Mouse (Mus musculus): ENCODE results near the gene Ptges. TPM values are rescaled to one million over a fixed set of nuclear protein-coding genes. Genes with fewer than 3 reads are reported as not detected.
A peak's percentile ranks its signal among the peaks of the same experiment; 100 is the strongest.

The Ptges gene
- polyA plus RNA-seq, 1 experiment from 2014 or later: 0.33 TPM

DNA sequence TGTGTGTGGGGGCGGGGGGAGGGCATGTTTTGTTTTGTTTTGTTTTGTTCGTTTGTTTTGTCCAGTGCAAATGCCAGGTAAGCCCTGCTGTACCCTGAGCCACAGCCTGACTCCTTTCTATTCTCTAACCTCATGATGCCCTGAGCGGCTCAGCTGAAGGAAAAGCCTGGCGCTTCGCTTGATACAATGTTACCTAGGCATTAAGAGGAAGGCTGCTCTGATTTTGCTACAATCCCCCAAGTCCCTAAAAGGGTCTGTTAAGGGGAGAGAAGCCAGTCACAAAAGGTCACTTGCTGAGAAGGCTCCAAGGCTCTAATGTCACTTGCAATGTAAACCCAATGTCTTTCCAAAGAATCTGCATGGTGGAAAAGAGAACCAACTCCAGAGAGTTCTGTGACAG lies 14.3 kb downstream of the Ptges start:
- Histone ChIP-seq H3K36me3 (replicated peaks) (no peaks in the 10 kb centered on the region), H3K4me2 (no peak overlapping the region), H3K27ac (replicated peaks) (no peak overlapping the region), H3K9ac (no peak overlapping the region), H3K4me3 (replicated peaks) (no peak overlapping the region), H3K27me3 (no peaks in the 10 kb centered on the region), H3K9me3 (replicated peaks) (no peaks in the 10 kb centered on the region), H3K4me1 (replicated peaks) (no peaks in the 10 kb centered on the region)
- WGBS (ENCODE audit: insufficient replicate concordance): 62% methylated on average over 5 of the region's 5 CpGs
- no peak for ATAC-seq (ENCODE audit: insufficient read depth)

DNA sequence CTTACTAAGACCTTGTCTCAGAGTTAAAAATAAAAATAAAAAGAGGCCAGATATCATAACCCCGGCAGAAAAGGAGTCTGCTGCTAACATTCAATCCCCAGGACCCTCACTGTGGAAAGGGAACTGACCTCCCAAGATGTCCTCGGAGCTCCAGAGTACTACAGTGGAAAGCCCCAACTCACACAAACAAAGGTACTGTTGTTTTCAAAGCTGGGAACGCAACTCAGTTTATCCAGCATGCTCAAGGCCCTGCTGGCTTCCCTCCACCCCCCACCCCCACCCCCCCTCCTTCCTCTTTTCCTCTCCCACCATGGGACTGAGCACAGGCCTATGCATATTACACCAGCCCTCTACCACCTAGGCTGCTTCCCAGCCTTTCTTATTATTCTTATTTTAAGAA lies 14.8 kb downstream of the Ptges start:
- Histone ChIP-seq H3K27me3 (no peaks in the 10 kb centered on the region), H3K4me3 (replicated peaks) (no peak overlapping the region), H3K9me3 (replicated peaks) (no peaks in the 10 kb centered on the region), H3K4me1 (replicated peaks) (no peaks in the 10 kb centered on the region), H3K27ac (replicated peaks) (no peak overlapping the region), H3K9ac (no peak overlapping the region), H3K4me2 (no peak overlapping the region), H3K36me3 (replicated peaks) (no peaks in the 10 kb centered on the region)
- 51% methylated on average over 3 of the region's 3 CpGs for WGBS (ENCODE audit: insufficient replicate concordance)
- no peak for ATAC-seq (ENCODE audit: insufficient read depth)

DNA sequence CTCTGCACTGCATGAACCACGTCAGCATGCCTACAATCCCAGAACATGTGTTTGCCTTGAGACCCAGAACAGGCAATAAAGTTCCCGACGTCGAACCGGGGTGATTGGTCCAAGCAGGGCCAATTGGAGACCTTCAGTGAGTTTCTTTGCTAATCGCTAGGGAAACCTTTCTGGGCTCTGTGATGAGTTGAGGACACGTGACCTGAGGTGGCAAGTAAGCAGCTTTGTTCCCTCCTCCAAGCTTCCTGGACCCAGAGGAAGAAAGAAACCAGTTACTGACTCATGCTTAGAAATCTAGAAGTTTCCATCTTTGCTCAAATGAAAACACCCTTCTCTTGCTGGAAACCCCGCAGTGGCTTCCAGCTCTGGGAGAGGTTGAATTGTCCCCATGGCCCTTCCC lies 16.6 kb downstream of the Ptges start:
- ATAC-seq (ENCODE audit: insufficient read depth): no peak
- no peaks in the 10 kb centered on the region for H3K36me3 ChIP-seq (replicated peaks)
- no peak overlapping the region for H3K4me2 ChIP-seq

DNA sequence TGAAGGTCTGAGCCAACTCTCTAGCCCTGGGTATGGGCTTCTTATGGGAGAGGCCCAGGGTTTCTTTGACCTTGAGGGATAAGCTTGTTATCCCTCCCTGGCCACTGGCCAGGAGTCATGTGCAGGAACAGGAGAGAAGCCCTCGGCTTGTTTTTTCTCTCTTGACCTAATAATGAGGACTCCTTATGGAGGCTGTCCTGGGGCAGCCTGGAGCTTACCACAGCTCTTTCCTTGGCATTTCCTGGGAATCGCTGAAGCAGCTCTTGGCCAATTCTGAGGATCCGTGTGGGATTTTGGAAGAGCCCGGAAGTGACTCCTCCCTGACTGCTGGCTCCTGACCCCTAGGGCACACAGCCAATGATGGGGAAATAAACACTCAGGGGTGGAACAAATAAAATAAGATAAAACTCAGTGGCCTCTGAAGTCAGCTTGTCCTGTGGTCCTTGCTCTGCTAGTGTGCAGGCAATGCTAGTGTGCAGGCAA lies 17.3 kb downstream of the Ptges start:
- WGBS (ENCODE audit: insufficient replicate concordance): 43% methylated on average over 4 of the region's 4 CpGs
- ATAC-seq (ENCODE audit: insufficient read depth): no peak
- Histone ChIP-seq H3K4me2 (no peak overlapping the region), H3K4me1 (replicated peaks) (no peaks in the 10 kb centered on the region), H3K36me3 (replicated peaks) (no peaks in the 10 kb centered on the region), H3K9ac (no peak overlapping the region), H3K4me3 (replicated peaks) (no peak overlapping the region), H3K9me3 (replicated peaks) (no peaks in the 10 kb centered on the region), H3K27me3 (no peaks in the 10 kb centered on the region), H3K27ac (replicated peaks) (no peak overlapping the region)

More for the DNA sequence above, 16.6 kb downstream of the Ptges start:
- H3K27ac ChIP-seq (replicated peaks): no peak overlapping the region
- H3K9ac ChIP-seq: no peak overlapping the region
- 60% methylated on average over 8 of the region's 8 CpGs for WGBS (ENCODE audit: insufficient replicate concordance)
- no peaks in the 10 kb centered on the region for H3K4me1 ChIP-seq (replicated peaks)
- no peaks in the 10 kb centered on the region for H3K27me3 ChIP-seq
- H3K4me3 ChIP-seq (replicated peaks): no peak overlapping the region
- no peaks in the 10 kb centered on the region for H3K9me3 ChIP-seq (replicated peaks)

DNA sequence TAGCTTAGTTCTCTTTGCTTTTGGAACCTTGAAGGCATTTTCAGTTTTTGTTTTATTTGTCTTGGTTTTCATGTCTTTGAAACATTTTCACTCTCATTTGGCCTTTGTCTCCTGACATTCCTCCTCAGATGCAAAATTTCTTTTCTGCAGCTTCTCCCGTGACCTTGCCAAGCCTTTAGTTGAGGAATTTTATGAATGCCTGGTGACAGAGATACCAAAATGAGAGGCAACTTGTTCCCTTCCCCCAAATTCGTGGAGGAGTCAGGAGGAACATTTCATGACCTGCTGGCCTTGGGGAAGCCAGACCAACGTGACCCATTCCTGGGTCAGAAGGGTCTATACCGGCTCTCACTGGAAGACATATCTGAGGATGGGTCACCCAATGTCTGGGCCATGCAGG lies 23.0 kb downstream of the Ptges start:
- Histone ChIP-seq H3K4me1 (replicated peaks) (peaks cover 7% of the 10 kb centered on the region; the same call in 1 of the 2 replicates), H3K4me2 (no peak overlapping the region), H3K36me3 (replicated peaks) (no peaks in the 10 kb centered on the region), H3K27me3 (peaks cover 25% of the 10 kb centered on the region), H3K9ac (no peak overlapping the region), H3K4me3 (replicated peaks) (no peak overlapping the region), H3K9me3 (replicated peaks) (no peaks in the 10 kb centered on the region), H3K27ac (replicated peaks) (no peak overlapping the region)
- no peak for ATAC-seq (ENCODE audit: insufficient read depth)
- WGBS (ENCODE audit: insufficient replicate concordance): 57% methylated on average over 4 of the region's 4 CpGs

DNA sequence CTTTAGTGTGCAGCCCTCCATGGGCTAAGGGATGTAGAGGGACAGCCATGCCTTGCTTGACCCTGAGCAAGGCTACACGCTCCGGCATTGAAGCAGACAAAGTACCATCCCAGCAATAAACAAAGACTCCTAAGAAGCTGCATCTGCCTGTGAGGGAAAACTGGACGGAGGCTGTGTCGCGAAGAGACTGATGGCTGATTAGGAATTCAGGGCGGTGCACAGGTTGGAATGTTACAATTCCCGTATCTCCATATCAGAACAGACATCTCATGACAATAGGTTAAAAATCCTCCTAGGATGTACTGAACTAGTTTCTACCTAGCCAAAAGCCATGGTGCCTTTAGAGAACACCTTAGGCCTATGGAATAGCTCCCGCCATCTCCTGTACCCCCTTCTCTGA lies 23.8 kb downstream of the Ptges start:
- H3K4me2 ChIP-seq: no peak overlapping the region
- no peaks in the 10 kb centered on the region for H3K36me3 ChIP-seq (replicated peaks)
- peaks cover 32% of the 10 kb centered on the region for H3K27me3 ChIP-seq
- no peak for ATAC-seq (ENCODE audit: insufficient read depth)
- WGBS (ENCODE audit: insufficient replicate concordance): 78% methylated on average over 8 of the region's 8 CpGs
- H3K9ac ChIP-seq: no peak overlapping the region
- no peaks in the 10 kb centered on the region for H3K9me3 ChIP-seq (replicated peaks)
- H3K4me1 ChIP-seq (replicated peaks): peaks cover 7% of the 10 kb centered on the region; the same call in 1 of the 2 replicates
- no peak overlapping the region for H3K4me3 ChIP-seq (replicated peaks)
- no peak overlapping the region for H3K27ac ChIP-seq (replicated peaks)

DNA sequence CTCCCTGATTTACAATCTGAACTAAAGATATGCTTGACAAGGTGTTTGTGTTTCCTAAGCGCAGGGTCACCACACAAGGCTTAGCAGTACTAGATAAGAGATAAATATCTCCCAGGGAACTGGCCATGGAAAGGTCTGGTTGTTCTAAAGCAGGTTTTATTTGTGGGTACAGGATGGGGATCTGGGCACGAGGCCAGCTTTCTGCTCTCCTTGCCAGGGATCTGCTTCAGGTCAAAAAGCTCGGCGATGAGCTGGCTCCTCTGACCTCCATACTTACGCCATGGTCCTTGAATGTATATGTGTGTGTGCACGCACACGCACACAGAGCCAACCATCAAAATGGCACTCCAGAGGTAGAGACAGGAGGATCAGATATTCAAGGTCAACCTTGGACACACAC lies 24.7 kb downstream of the Ptges start:
- H3K9me3 ChIP-seq (replicated peaks): no peaks in the 10 kb centered on the region
- H3K4me2 ChIP-seq: no peak overlapping the region
- no peak overlapping the region for H3K9ac ChIP-seq
- ATAC-seq (ENCODE audit: insufficient read depth): no peak
- H3K4me1 ChIP-seq (replicated peaks): peaks cover 7% of the 10 kb centered on the region; the same call in 1 of the 2 replicates
- WGBS (ENCODE audit: insufficient replicate concordance): 70% methylated on average over 7 of the region's 7 CpGs
- no peak overlapping the region for H3K27ac ChIP-seq (replicated peaks)
- no peaks in the 10 kb centered on the region for H3K36me3 ChIP-seq (replicated peaks)
- H3K27me3 ChIP-seq: peaks cover 34% of the 10 kb centered on the region
- H3K4me3 ChIP-seq (replicated peaks): no peak overlapping the region

DNA sequence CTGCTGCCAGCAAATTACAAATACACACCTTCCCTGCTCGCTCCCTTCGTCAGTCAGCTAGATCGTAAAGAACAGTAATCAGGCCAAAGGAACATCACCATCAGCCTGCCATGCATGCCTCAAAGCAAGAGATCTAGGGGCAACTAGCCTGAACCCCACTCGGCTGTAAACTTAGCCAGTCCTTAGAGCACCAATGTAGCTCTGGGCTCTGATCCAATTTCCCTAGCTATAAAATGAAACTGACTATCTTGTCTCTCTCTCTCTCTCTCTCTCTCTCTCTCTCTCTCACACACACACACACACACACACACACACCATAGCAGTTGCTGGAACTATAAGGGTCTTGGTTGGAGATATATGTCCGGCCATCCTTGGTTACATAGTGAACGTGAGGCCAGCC lies 25.4 kb downstream of the Ptges start:
- no peak overlapping the region for H3K27ac ChIP-seq (replicated peaks)
- H3K9me3 ChIP-seq (replicated peaks): no peaks in the 10 kb centered on the region
- peaks cover 34% of the 10 kb centered on the region for H3K27me3 ChIP-seq
- 64% methylated on average over 6 of the region's 6 CpGs for WGBS (ENCODE audit: insufficient replicate concordance)
- no peak for ATAC-seq (ENCODE audit: insufficient read depth)
- H3K4me2 ChIP-seq: no peak overlapping the region
- no peaks in the 10 kb centered on the region for H3K36me3 ChIP-seq (replicated peaks)
- no peak overlapping the region for H3K9ac ChIP-seq
- no peak overlapping the region for H3K4me3 ChIP-seq (replicated peaks)
- peaks cover 7% of the 10 kb centered on the region; the same call in 1 of the 2 replicates for H3K4me1 ChIP-seq (replicated peaks)

DNA sequence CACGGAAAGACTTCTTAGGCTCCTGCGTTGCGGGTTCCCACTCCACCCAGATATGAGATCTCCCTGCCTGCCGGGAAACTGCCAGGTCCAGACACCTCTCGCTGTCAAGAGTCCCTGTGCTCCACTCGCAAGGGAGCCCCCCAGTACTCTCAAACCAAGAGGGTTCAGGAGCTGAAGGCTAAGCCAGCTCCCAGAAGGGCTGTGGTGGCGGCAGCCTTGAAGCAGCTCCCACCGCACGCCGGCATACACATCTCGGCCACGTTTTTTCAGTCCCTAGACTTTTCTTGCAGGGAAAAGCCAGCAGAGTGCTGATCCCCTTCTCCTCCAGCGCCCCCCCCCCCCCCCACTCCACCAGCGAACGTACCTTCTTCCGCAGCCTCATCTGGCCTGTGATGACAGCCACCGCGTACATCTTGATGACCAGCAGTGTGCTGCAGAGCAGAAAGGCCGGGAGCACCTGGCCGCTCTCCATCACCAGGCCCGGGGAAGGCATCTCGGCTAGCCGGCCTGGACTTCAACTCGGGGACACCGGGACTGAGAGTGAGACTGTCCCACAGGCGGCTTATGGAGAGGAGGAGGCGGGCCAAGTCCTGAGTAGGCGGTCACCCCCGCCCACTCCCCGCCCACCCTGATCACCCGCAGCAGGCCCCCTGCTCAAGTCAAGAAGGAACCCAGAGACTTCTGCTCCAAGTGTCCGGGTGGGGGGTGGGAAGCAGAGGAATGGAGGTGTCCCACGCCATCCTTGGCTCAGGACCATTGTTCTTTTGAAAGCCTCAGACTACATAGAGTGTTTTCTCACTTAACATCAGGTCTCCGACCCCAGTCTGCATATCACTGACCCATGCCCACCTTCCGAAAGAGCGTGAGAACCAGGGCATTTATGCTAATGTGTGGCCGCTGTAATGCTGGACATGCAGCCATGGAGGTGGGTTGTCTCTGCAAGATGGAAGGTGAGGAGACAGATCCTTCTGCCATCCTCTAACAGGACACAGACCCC lies 26.6 kb downstream of the Ptges start:
- Histone ChIP-seq H3K4me2 (peak overlapping the region; percentile 23), H3K27me3 (peaks cover 34% of the 10 kb centered on the region), H3K4me3 (replicated peaks) (no peak overlapping the region), H3K9ac (no peak overlapping the region), H3K36me3 (replicated peaks) (no peaks in the 10 kb centered on the region), H3K9me3 (replicated peaks) (no peaks in the 10 kb centered on the region), H3K27ac (replicated peaks) (no peak overlapping the region), H3K4me1 (replicated peaks) (peaks cover 7% of the 10 kb centered on the region; the same call in 1 of the 2 replicates)
- ATAC-seq (ENCODE audit: insufficient read depth): no peak
- WGBS (ENCODE audit: insufficient replicate concordance): 15% methylated on average over 36 of the region's 37 CpGs

DNA sequence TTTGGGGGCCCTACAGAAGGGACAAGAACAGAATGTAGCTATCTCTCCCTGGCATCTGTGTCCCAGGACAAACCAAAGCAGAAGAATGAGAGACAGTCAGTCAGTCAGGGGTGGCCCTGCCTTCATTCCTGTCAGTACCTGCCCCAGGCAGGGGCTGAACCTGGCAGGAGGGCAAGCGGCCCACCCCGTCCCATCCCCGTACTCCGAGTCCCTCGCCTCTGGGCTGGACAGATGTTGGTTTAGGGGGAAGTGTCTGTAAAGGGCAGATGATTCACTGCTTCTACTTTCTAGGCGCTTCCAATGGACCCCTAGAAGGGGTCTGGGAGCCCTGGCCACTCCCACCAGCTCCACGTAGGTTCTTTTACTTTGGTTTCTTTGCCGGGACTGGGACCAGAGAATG lies 27.4 kb downstream of the Ptges start:
- Histone ChIP-seq H3K4me3 (replicated peaks) (no peak overlapping the region), H3K36me3 (replicated peaks) (no peaks in the 10 kb centered on the region), H3K9me3 (replicated peaks) (no peaks in the 10 kb centered on the region), H3K4me1 (replicated peaks) (peaks cover 7% of the 10 kb centered on the region; the same call in 1 of the 2 replicates), H3K27ac (replicated peaks) (no peak overlapping the region), H3K4me2 (no peak overlapping the region), H3K27me3 (peaks cover 34% of the 10 kb centered on the region), H3K9ac (no peak overlapping the region)
- ATAC-seq (ENCODE audit: insufficient read depth): no peak
- WGBS (ENCODE audit: insufficient replicate concordance): 31% methylated on average over 8 of the region's 8 CpGs

DNA sequence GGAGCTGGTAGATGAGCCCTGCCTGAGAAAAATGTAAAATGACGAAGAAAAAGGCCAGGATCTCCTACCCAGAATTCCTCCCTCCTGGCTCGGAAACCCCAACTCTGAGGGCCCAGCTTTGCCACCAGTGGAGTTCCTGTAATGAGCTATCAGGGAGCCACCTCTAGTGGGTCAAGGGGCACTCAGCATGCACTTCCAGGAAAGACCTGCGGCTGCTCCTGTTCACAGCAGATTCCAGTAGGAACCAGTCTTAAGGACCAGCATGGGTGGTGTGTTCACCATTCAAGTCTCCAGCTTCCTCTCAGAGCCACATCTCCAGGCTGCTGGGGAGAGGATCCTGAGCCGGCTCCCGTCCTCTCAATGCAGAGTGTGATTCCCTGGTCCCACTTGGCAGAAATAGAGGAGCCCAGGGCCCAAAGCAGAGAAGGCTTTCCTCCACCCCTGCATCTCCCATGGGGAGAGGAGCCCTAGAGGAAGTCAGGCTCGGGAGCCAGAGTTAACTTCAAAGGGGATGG lies 28.0 kb downstream of the Ptges start:
- WGBS (ENCODE audit: insufficient replicate concordance): 48% methylated on average over 6 of the region's 6 CpGs
- no peaks in the 10 kb centered on the region for H3K36me3 ChIP-seq (replicated peaks)
- H3K4me2 ChIP-seq: no peak overlapping the region
- no peak overlapping the region for H3K9ac ChIP-seq
- H3K4me1 ChIP-seq (replicated peaks): peaks cover 7% of the 10 kb centered on the region; the same call in 1 of the 2 replicates
- no peak overlapping the region for H3K27ac ChIP-seq (replicated peaks)
- H3K27me3 ChIP-seq: peaks cover 34% of the 10 kb centered on the region
- no peak overlapping the region for H3K4me3 ChIP-seq (replicated peaks)
- ATAC-seq (ENCODE audit: insufficient read depth): no peak
- no peaks in the 10 kb centered on the region for H3K9me3 ChIP-seq (replicated peaks)

Measured in liver, embryonic 15.5 days (tissue).